Mouse (Mus musculus) adipocyte (in vitro differentiated cells): ENCODE measurements around the gene Irx3.

Source experiments
- DNase-seq: peaks from one replicate; pipeline ENCODE4 v3.0.0-alpha.2; 2016; ENCODE audit warnings: low spot score

Gene Irx3

DNA sequence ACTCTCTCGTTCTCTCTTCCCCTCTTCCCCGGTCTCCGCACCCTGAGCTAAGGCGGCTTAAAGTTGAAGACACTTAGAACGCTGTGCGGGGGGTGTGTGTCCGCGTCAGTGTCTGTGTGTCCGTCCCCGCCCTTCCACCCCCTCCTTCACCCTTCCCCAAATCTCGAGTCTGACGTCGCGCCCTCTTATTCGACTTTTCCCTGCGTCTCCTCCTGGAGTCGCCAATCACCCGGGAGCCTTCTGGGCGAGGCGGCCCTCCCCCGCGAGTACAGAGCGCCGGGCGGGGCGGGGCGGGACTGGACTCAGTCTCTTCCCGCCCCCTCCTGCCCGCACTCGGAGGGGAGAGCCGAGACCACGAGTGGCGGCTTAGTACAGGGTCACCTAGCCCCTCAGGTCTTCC is at the start of gene Irx3:
Irx3 (minus strand) TSS at position 229 of the 400 bp plus-strand sequence.
- DNase-seq = peak; percentile 98

DNA sequence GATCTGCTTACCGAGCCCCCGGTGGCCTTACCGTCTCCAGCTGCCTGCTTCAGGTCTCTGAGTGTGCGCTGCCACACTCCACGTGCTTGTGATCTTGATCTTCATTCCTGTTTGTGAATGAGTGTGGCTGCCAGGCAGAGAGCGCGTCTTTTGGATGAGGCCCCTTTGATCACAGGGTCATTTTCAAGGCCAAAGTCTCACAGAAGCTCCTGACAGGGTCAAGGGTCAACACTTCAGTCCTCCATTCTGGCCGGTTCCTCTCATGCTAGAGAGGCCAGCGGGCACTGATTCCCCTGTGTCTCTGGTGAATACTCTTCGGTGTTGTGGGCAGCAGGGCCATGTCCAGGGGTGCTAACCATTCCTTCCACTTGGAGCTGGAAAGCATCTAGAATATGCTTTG is 49.5 kb upstream of the Irx3 start:
- no peak for DNase-seq

DNA sequence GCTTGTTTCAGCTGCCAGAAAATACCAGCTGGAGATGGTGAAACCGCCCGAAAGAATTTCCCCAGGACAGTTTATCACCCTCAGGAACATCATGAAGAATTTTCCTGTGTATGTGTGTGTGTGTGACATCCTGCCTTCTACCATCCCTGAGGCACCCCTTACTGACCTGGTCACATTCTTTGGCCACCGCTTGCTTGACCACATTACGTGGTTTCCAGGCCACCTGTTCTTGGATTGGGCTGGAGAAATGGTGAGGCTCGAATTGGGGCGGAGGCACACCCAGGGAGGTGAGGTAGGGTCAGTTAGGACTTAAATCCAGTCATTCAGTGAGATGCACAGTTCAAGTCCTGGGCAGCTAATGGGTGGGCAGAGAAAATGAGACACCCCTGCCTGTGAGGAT is 48.1 kb upstream of the Irx3 start:
- no peak for DNase-seq

DNA sequence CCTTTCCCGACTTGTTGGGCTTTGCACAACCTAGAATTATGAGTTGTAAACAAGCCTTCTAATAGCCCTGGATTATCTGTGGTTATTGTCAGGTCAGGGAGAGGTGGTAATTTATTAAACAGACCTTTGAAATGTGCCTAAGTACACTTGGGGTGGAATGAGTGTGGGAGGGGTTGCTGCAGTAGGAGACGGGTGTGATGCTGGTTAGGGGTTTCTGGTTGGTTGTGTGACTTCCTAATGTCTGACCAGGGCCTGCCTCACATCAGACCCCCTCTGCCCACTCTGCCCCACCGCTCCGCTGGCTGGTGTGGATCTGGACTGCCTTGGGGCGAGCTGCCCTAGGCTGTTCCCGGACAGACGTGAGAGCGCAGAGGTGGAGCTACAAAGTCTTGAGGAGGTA is 47.7 kb upstream of the Irx3 start:
- no peak for DNase-seq

DNA sequence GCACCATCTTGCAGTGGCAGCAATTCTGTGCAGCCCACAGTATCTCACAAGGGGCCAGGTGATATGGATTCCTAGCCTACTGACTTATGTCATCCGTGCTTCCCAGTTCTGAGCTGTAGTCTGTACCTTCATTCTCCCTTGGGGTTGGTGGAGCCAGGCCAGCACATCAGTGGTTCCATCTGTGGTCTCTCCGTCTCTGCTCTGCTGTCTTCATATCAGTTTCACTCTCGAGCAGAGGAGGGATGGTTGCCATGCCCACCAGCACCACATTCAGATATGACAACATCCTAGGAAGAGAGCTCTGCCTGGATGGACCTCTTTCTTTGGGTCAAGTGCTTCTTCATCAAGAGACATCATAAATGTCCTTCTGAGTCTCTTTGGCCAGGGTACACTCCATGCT is 43.8 kb upstream of the Irx3 start:
- no peak for DNase-seq

DNA sequence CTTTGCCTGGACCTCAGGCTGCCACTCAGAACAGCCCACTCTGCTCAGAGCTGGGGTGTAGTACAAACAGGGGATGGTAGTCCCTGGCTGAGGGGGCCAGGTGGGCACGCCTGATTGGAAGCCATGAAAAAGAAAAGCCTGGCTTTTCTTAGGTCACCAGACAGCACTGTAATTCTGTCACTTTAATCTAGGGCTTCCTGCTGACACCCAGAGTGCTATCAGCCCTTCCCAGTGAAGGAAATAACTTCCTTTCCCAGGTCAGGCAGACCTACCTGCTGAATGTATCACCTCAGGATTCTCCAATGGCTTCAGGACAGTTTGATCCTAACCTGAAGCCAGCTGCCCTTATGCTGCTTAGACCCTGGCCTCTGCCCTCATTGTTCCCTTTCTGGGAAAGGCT is 35.3 kb upstream of the Irx3 start:
- DNase-seq = no peak

DNA sequence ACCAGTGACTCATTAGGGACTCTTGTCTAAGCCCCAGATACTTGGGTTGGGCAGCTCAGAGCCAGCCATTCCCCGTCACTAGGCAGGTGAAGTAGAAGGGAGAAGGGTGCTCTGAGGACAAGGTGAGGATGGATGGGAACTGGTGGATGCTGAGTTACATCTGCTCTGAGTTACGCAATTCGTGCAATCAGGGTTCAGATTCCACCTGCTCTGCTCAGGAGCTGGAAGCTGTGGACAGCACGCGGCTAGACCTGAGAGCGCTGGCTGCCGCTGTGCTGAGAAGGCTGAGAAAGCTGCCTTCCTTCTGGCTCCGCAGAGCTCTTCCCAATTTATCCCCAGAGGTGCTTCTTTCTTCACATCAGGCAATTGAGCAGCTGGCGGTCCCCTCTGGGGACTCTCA is 34.8 kb upstream of the Irx3 start:
- DNase-seq = no peak

DNA sequence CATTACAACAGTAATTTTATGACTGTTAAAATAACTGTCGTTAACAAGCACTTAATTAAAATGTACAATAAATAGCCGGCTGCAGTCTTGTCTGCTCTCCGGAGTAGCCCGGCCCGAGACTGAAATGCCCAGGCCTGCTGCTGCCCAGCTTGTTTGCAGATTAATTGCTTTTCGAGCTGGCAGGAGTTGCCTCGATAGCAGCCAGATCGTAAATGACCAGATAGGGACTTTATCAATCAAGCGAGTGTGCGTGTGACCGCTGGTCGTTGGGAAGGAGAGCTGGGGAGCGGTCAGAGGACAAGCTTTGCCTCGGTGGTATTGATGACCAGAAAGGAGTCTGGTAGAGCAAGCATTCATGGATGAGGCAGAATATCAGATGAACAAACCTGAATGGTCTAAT is 25.8 kb upstream of the Irx3 start:
- DNase-seq = no peak

DNA sequence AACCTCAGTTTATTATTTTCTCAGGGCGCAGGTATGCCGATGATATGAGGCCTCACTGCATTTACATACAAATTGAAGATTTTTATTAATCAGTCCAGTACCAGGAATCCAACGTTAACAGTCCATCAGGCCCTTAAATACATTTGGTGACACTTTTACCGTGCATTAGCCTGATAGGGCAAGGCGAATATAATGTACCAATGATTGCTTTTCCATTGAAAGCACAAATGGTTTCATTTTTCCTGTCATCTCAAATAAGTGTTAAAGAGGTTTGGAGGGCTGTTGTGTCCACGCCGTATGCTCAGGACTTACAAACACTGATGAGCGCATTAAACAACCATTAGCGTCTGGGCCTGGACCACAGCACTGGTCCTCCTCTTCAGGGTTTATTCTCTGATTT is 25.3 kb upstream of the Irx3 start:
- DNase-seq = no peak

DNA sequence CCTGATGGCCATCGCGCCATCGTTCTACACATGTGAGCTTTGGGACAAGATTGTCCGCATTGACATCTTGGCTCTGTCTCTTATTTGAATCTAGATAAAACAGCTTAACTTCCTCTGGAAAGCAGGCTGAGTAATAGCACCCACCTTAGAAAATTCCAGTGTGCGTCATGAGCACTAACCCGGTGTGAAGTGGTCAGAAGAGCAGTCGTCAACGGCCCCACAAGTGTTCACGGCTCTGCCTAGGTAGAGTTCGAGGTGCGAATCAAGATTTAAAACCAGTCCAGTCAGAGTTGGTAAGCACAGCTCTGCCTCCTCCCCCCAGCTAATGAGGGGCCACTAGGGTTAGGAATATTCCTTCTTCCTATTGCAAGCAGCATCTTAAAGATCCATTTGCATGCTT is 21.5 kb upstream of the Irx3 start:
- DNase-seq = no peak

DNA sequence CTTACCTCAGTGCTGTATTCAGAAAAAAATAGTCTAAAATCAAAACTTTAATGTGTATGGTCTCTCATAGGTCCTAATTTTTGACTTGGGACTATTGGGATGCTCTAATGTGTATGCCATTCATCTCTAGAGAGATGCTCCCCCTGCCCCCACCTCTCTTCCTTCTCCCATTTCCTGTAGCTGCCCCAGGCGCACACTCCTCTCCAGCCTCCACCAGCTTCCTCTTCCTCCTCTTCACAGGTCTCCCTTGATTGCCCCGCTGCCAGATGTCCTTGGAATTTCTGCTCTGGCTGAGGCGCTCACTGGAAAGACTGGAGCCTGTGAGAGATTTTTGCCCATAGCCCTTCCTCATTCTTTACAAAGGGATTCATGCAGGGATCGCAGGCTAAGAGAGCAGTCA is 20.9 kb upstream of the Irx3 start:
- DNase-seq = no peak

DNA sequence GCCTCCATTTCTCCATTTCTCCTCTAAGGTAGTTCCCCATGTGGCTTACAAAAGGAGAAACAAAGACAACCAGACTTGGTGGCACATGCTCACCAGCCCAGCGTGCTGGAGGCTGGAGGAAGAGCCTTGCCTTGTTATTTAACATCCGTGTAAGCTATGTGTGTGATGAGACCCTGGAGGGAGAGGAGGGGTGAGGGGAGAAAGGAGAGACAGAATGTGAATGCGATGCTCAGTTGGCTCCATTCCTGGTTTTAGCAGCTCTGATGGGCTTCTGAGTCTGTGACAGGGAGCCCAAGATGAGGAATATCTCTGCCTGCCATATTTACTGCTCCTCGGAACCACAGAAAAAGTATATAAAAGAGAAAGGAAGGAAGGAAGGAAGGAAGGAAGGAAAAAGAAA is 20.1 kb upstream of the Irx3 start:
- no peak for DNase-seq

DNA sequence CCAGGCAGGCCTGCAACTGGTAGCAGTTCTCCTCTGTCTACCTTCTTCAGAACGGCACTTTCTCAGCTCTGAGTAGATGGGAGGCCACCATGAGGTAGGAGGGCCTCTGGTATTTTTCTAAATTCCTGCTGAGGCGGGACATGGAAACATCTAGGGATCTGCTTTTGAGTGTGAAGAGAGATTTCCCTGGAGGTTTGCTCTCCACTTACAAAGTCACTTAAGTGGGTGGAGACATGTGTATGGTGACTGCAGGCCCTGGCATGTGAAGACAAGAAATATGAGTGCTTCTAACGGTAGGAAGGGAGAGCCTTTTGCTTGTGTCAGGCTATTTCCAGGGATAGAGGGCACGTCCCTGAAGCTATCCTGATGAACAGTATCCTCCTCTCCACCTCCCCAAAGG is 17.9 kb upstream of the Irx3 start:
- DNase-seq = no peak

DNA sequence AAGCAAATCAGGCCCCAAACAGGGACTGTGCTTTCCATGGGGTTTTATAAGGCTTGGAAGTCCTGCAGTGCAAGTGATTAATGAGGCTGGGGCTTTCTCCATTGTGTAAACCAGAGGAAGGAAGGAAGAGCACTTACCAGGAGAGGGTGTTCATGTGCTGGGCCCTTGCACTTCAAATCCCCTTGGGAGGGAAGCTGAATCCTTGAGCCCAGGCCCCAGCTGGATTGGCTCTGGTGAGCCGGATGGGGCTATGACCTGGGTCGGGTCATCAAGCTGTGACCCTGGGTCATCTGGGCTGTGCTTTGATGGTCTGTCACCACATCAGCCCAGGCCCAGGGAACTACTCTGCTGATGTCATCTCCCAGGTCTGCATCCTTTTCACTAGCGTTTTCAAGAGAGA is 16.9 kb upstream of the Irx3 start:
- DNase-seq = no peak

DNA sequence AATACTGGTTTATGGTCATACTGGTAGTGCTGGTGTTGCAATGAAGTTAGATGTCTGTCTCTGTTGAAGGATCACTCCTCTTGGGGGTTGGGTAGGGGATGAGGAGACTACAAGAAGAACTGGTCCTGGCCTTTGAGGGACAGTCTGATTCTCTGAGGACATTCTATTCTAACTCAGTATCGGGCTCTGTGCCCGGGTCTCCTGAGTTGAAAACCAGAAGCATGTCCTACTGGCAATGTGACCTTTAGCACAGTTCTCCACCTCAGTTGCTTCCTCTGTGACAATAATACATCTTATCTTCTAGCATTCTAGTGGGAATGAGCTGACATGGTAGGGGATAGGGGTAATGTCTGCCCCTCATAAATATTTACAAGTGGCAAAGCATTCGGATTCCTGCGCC is 12.2 kb upstream of the Irx3 start:
- DNase-seq = no peak

DNA sequence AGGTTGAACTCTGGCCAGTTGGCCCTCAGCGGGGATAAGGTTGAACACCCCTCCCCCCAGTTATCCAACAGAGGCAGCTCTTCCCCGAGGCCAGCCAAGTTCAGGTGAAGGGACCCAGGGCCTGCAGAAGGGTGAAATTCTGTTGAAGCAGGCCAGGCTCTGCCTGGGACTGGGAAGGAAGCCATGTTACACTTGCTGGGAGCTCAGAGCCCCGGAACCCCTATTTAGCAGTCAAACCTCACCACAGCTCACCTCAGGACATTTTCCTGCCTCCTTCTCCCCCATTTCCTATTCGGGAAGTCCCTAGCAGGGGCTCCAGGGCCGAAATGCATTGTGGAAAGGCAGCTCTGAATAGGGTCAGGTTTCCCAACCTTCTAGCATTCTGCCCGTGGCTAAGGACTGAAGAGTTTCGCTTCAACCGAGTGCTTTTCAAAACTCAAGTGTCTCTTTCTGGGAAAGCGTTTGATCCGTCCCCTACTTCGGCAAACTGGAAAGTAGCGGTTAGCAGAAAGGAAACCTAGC is 4.9 kb upstream of the Irx3 start:
- no peak for DNase-seq

DNA sequence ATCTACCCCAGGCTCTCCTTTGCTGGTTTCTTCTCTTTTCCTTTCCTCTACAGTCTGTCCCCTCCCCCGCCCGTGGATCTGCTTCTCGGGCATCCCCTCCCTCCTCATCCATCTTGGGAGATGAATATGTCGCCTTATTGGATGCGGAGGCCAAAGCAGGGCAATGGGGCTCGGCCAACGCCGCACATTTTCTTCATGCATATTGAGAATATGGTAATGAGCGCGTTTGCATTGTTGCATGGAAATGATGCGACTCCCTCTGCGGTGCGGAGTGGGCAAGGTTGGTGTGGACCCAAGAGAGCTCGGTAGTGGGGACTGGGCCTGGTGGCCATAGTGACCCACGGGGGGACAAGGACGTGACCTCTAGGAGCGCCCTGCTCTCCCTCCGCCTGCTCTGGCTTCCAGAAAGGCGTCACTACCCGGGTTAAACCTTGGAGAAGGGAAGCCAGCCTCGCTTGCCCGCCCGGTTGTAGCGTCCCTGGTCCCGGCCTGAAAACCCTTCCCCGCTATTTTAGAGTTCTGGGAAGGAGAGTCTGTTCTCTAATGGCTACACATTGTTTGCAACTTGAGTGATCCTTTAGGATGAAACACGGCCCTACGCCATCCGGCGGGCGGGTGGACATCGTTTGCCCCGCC is 4.3 kb upstream of the Irx3 start:
- no peak for DNase-seq

DNA sequence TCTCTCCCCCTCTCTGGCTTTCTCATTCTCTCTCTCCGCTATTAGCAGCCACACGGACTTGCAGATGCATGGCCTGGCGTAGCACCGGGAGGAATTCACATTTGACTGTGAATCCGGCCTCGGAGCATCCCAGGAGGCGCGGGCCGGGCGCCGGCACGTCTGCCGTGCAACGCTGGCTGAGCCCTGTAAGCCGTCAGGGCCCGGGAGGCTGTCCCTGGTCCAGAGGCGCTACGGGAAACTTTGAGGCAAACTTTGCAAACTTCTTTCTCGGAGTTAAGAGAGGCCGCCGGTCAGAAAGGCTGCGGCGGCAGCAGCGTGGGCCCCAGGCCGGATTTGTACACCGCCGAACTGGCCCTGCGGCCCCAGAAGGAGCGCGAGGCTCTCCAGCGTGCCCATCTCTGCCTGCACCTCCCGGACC is 3.4 kb upstream of the Irx3 start:
- DNase-seq = no peak

DNA sequence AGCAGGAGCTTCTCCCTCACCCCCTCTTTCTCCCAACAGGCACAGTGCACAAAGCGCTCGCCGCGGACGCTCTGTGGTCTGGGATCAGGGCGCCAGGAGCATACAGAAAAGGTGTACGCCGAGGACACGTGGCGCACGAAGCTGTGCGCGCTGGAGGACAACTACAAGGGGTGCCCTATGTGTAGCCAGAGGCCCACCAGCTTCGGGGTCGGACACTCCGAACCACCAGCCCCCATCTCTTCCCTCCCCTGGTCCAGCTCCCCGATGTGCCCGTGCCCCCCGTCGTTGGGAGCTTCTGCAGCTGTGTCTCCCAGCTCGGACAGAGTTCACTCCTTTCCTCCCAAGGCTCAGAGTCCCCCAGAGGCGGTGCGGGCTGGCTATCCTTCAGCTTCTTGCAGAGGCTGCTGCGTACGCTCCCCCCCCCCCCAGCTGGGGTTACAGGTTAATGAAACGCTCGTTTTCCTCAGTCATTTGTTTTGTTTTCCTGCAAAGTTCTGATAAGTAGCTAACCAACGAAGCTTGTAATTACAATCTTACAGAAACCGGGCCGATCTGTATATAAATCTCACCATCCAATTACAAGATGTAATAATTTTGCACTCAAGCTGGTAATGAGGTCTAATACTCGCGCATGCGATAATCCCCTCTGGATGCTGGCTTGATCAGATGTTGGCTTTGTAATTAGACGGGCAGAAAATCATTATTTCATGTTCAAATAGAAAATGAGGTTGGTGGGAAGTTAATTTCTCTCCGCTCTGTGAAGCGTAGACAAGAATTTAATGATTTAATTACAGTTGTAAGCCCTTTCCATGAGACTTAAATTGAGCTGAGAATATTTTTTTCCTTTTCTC is 2.8 kb upstream of the Irx3 start:
- DNase-seq = no peak

DNA sequence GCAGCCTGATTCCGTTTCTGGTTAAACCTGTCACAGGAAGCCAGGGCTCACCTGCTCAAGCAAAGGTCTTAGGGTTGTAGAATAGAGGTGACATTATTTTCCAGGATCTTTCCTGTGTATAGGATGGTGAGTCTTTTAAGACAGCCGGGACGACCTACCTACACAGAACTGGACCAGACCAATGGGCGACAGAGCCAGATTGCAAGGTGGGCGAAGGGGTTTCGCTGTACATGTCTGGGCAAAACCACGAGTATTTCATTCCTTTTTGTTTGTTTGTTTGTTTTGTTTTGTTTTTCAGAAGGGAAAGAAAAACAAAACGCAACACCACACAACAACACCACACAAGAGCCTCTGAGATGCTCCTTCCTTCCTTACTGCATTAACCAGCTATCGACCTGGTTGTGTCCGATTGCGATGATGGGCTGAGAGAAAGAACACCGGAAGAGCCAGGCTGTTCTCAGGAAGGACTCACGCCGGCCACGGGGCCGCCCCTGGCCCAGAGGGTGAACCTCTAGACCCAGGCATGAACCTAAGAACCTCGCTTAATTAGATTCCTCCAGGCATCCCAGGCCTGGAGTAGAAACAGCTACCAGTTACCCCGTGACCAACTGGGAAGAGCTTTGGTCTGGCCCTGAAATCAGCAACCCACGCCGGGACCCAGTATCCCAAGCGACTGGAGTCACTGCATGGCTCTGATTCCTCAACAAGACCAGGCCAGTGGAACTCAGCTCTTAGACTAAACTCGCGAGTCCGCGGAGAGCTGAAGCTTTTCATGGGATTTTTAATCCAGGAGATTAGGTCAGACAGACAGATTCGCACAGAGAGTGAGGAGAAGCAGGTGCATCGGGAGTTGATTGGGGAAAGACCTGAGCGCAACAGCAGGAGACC is 1.9 kb upstream of the Irx3 start:
- DNase-seq = no peak

DNA sequence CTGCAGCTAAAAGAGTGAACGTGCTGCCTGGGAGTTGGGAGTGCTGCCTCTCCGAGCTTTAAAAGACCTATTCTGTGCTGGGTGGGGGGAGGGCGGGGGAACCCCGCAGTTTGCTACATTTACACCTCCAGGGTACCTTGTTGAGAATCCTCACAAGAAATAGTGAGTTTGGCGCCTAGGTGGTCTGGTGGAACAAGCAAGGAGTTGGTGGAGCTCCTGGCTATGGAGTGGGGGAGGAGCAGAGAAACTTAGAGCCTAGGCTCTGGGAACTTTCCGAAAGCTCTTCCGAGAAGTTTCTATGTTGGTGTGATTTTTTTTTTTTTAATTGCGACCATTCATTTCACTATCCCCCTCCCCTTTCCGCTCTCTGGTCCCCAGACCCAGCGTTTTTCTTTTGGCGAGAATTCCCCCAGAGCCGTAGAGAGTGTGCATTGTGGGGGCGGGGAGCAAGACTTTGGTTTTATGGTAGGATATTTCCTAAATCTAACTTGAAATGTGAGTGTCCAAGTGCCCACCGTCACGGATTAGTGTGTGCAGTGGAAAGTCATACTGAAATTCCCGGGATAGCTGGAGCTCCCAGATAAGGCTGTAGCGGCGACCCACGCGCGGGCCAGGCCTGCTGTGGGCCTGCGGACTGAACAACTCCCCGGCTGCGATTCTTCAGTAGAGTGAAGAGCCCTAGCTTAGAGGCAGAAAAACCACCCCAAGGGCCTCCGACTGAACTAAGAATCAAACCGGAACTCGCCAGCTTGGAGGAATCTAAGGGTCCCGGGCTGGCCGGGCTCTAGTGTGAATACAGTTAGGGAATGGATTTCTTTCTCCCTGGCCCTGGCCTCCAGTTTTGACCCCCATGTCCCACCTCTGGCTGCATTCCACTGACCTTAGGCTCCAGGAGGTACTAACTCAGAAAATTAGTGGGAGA is 795 bp upstream of the Irx3 start:
- no peak for DNase-seq
